Mouse (Mus musculus) neural tube, embryonic 10.5 days (tissue): ENCODE results near the gene 1700017N19Rik.
A peak's percentile ranks its signal among the peaks of the same experiment; 100 is the strongest.
"Not testable (repeated sequence)": the region's sequence is repeated elsewhere in the genome, so short reads cannot be mapped to it uniquely, and the experiment has no call there.

ENCODE experiments used
- DNase-seq: peaks from one replicate; pipeline ENCODE4 v3.0.0-alpha.2; 2017; ENCODE audit warnings: low spot score; ENCODE audit errors: extremely low spot score

Gene 1700017N19Rik

GRCm38 (mm10) chr10:100590323-100590722 is at the start of gene 1700017N19Rik, which contains the start of gene 4930430F08Rik:
1700017N19Rik (plus strand) TSS chr10:100590484.
4930430F08Rik (minus strand) TSS chr10:100590423.
- DNase-seq: no peak

- DNase-seq: no peak
These were observed 33.6 kb upstream of the 1700017N19Rik start for GRCm38 (mm10) chr10:100556566-100557175.

GRCm38 (mm10) chr10:100560194-100560883 is 29.9 kb upstream of the 1700017N19Rik start:
- not testable (repeated sequence) for DNase-seq

- no peak for DNase-seq
These were observed 26.2 kb upstream of the 1700017N19Rik start for GRCm38 (mm10) chr10:100564112-100564511.

DNA sequence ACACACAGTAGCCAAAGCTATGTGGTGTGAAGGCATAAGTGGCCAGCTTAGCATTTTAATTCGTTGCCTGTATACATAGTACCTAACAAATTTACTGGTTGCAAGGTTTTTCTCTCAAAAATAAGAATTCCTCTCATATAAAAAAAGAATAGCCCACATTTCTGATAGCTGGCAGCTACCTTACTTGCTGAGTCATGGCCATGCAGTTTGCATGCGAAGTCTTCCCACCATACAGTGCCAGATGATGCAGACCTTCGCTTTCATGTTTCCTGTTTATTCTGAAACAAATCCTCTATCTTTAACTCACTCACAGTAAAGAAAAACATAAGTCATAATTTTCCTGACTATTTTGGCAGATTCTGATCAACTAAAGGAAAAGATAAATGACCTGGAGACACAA is 18.6 kb upstream of the 1700017N19Rik start:
- no peak for DNase-seq

GRCm38 (mm10) chr10:100574505-100575149 is 15.7 kb upstream of the 1700017N19Rik start:
- DNase-seq: no peak

DNA sequence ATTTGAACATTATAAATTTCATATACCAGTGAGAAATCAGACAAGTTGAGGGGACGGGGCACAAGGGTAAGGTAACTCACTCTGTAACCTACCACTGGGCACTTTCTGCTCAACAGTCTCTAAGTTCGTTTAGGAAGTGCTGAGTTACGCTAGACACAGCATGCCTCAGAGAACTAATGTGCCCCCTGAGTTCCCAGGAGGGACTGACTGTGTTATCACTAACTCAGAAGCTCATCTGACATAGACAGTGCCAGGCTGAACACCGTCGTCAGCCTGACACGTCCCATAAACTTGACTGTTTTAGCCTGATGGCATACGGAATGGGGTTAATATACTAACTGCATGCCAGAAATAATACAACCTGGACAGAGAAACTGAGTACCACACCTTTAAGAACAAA is 15.0 kb upstream of the 1700017N19Rik start:
- no peak for DNase-seq

DNA sequence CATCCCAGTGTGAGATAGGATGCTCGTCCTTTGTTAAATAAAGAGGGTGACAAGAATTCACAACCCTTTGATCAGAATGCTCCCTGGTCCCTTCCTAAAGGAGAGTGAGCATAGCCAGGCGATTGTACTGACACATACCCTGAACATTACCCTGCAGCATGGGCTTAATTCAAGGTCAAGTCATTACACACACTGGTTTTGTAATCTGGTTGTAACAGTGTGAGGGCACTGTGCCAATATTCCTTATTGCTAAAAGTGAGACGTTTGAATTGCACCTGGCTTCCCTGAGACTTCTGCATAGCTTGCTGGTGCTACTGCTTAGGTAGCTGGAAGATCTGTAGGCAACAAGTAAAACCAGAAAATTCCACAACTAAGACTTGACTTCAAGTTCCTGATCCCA is 6.1 kb upstream of the 1700017N19Rik start:
- DNase-seq: no peak

- no peak for DNase-seq
These were observed 1.8 kb upstream of the 1700017N19Rik start for GRCm38 (mm10) chr10:100588524-100588923.

GRCm38 (mm10) chr10:100588932-100589388 is 1.3 kb upstream of the 1700017N19Rik start:
- peak; percentile 89 for DNase-seq

- no peak for DNase-seq
These were observed 8.1 kb downstream of the 1700017N19Rik start for GRCm38 (mm10) chr10:100598339-100598738.

DNA sequence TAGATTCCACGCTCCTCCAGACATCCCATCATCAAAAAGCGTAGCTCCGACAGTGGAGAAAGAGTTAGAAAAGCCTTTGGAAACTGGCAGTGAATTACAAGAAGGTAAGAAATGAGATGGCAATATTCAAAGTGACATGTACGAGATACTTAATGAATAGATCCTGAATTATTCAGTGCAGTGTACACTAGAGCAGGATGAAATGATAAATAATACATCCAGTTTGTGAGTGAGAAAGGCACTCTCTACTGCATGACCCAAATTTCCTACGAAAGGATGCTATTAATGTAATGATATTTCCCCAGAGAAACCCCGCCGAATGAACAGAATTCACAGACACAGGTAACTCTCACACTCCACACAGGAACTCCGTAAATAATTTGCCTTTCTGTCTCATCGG is 13.2 kb downstream of the 1700017N19Rik start:
- DNase-seq: no peak

DNA sequence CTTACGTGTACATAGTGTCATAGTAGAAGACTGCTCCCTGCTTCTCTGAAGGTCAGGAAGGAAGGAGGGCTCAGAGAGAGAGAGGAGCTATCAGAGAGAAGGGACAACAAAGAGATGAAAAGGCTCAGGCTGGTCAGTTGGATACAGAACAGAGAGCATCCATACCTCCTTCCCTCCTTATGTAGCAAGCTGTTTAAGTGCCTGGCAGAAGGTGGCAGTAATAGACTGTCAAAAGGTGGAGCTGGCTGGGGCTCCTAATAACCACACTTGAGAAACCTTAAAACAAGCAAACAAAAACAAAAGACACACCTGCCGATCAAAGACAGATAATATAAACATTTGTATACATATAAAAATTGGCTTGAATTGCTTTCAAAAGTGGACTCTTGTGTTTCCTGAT is 14.0 kb downstream of the 1700017N19Rik start:
- DNase-seq: no peak

GRCm38 (mm10) chr10:100617233-100617903 is 27.1 kb downstream of the 1700017N19Rik start:
- DNase-seq: no peak

DNA sequence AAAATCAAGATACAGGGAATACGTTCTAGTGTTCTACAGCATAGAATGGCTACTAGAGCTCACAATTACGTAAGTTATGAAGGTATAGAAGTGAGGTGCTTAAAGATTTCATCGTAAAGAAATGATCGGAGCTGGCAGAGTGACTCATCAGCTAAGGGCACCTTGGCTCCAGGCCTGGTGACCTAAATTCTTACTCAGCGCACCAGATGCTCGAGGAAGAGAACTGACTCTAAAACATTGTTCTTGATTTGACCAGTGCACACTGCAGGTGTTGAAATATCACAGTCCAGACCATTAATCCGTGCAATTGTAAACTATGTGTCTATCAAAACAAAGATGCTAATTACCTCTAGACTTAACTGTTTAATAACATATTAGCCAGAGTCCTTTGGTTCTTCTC is 29.2 kb downstream of the 1700017N19Rik start:
- DNase-seq: no peak

DNA sequence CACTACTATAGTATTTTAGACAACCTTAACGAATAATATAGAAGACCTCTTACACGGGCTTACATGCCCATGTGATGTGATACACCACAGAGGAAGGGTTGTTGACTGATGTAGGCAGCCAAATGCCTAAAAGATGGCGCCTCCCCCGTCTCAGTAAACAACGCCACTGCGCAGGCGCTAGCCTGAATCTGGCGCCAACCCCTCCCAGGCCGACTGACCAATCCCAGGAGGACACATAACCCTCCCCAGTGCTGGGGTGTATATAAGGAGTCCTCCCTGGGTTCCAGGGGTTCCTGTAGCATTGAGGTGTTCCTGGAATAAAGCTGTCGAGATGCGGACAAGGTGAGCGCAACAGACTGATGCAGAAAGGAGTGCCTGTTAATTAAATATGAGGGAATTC is 29.8 kb downstream of the 1700017N19Rik start:
- DNase-seq: no peak

DNA sequence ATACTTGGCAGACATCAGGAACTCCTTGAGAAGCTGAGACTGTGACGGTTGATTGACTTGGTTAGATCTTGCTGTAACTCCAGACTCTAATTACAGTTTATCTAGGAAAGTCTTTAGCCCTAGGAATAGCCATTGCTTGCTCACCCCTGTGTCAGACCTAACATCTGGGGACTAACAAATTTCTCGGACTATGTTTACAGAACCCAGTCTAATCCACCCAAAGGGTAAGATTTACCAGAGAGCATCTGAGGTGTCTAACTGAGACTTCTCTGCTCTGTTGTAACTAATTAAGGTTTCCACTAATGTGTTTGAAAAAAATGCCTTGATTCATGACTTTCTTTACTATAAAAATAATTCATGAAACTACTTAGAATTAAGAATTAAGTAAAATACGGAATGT is 32.2 kb downstream of the 1700017N19Rik start:
- no peak for DNase-seq

DNA sequence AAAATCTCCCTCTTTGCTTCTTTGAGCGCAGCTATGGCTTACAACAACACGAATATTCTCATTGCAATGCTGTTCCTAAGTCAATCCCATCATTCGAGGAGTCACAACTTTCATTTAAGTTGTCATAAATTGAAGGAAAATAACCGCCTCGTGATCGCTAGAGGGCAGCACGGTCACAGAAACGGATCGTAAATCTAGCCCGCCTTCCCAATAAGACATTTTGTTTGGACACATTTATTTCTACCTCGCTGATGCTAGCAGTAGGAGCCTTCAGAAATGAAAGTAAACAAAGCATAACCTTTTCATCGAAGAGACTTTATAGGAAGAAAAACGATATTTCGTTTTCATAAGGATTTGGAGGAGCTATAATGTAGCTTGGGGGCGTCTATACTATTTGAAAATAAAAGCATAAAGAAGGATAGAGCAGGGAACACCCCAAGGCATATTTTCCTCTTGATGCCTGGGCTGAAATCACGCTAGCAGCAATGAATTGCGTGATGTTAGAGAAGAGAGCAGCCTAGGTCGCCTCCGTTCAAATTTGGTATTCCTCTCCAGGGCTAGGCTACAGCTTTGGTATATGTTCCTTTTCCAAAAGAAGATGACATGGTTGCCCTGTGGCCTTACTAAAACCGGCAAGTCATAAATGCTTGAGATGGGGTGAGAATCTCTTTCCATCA is 39.6 kb downstream of the 1700017N19Rik start:
- peak; percentile 36 for DNase-seq

DNA sequence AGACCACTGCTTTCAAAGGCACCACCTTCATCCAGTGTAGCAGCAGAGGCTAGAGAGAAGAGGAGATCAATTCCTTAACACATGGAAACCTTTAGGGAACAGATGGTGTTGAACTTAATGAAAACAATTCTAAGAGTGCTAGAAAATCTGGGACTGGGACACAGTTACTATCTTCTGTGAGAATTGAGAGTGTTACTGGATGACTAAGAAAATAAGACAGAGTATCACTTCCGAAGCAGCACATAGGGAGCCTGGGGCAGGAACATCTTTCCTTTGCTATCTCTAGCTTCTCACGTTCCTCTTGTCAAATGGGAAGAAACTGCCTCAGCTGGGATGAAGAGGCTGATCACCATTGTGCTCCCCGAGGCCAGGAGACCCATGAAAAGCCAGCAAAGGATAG is 52.6 kb downstream of the 1700017N19Rik start:
- DNase-seq: no peak

DNA sequence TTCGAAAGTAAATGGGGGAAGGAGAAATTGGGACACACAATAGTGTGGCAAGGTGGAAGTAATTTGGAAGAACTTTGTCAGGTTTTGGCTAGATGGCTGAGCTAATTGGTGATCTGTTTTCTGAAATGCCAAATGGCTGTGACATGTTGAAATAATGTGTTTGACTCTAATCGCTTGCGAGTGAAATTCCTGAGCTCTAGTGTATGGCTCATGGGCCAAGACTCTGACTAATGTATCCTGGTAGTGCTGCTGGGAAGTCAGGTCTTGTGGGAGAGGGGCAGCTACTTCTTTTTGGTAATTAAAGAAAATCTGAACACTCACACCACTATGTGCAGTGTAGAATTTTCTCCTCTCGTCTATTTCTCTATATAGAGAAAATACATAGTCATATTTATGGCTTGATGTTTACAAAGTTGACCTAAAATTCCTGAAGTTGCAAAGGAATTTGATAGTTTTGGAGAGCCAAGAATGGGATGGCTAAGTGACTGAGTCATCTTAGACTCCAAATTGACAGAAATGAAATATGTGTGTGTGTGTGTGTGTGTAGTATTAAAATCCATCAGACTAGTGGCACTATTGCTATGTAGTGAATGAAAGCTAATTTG is 55.1 kb downstream of the 1700017N19Rik start:
- DNase-seq: no peak

- DNase-seq: no peak
These were observed 63.9 kb downstream of the 1700017N19Rik start for GRCm38 (mm10) chr10:100654183-100654582.
